Mouse (Mus musculus) heart, adult 18-20 months (tissue): ENCODE measurements around the gene S1pr3. TPM values are rescaled to one million over a fixed set of nuclear protein-coding genes. Genes with fewer than 3 reads are reported as not detected.

ENCODE experiments used
- DNase-seq, 2 experiments: peaks; one replicate each; pipeline ENCODE4 v3.0.0; 2021 to 2022; ENCODE audit warnings: mixed read lengths in 1 of 2
- total RNA-seq, 2 experiments: library from RNA; stranded (reverse); gene quantifications; 2 replicates each; pipeline ENCODE4 v1.2.3; 2021

S1pr3 gene
- total RNA-seq, 2 experiments from 2014 or later: 11.5 to 12.7 TPM

DNA sequence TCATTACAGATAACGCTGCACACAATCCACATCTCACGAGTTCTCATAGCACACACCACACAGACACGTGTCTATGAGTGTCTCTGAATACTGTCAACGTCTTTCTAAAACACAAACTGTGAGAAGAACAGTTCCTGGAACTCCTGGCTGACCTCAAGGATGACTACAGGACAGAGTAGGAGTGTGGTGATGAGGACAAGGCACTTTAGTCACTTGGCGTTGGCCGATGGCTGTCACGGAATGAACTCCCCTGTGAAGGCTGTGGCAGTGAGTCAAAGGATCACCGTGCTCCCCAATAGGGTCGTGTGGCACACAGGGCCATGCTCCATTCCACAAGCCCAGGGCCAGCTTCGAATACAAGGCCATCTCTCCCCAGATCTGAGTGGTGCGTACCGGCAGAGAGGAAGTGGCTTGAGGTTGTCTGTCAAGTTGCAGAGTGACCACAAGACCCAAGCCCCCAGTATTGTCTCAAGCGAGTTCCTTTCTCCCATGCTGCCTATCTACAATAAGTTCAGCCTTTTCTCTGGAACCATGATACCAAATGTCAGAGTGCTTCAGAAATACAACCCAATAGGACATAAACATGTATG is 2.6 kb upstream of the S1pr3 start:
- DNase-seq: no peak

DNA sequence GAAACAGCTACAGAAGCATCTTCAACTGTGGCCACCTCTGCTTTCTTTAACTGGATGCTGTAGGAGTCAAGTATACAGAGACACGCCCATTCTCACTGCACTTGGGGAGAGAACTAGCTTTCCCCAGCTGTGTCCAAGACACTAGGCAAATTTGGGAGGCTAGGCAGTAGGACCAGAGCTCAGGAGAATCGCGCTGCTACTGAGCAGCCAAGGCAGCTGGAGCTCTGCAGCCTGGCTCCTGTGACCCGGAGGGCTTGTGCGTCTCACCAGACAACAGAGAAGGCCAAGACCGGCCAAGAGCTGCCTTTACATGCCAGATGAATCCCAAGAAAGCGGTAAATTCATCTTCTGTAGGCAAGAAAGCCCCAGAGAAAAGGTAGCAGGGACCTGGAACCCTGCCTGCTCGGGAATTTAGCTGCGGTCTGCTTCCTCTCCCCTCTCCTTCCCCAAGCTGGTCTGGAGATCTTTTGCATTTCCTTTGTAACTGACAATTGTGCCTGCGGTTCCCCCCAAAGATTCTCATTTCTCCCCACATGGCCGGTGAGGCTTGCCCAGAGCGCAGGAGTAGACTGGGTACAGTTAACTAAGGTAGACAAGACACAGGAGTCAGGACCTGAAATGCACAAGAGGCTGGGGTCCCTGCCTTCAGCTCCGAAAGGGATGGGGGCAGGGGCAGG is 760 bp upstream of the S1pr3 start:
- DNase-seq: peak in 1 of 2 experiments; percentile 52

DNA sequence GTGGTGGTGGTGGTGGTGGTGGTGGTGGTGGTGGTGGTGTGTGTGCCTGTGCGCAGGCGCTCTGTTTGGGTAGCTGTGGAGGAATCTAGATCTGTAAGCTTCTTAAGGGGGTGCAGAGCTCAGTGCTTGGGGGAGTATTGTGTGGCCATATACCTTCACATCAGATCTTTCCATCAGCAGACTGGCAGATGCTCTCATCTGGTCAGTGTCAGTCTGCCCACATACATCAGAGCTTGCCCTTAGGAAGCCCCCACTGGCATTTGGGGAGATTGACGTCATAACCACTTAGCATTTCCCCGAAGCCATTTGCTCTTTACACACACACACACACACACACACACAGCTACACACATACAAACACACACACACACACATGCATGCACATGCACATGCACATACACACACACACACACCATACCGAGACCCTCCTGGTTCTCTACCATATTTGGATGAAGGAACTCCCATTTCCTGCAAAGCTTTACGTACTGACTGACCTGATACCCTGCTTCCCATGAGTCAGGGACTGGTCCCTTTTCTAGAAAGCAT is 1.6 kb downstream of the S1pr3 start:
- DNase-seq: no peak

DNA sequence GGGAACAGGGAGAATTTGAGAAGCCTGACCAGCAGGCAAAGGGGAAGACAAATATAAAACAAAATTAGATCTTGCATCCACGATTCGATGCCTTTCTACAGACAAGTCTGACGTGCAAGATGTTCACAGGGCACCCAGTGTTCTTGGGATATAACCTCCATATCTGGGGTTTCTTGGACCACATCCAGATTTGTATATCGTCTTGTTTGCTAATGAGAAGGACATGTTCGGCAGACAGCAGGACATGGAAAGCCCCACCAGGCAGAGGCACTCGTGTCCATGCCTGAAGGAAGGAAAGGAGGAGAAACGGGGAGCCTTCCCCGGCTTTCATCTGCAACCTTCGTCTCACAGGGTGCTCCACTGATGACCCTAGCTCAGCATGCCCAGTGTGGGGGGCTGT is 2.8 kb downstream of the S1pr3 start:
- DNase-seq: no peak

DNA sequence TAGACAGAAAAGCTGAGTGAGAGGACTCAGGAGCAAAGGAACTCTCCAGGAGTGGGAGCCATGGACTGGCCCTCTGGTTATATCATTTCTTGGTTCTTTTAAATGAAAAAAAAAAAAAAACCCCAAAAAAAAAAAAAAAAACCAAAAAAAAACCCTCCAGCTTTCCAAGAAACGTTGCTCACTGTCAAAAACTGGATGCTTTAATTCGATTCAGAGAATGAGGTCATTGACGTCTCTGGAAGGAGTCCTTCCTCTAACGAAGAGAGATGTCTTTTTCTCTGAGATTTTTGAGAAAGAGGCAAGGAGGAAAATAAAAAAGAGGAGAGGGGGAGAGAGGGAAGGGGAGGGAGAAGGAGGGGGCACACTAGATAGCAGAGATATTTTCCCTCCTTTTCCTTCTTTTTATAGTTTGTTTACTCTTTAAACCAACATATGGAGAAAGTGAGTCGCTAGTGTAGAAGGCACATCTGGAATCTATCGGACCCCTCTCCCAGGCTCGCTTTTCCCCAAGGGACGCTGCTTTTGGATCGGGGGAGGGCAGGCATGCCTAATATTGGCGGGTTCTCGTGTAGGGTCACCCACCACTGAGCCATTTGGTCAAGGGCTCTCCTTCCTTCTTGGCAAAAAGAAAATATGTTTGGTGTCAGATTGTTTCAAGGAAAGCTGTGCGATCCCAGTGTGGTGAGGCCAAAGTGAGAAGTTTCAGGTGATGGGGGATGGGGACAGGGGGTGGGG is 3.4 kb downstream of the S1pr3 start:
- DNase-seq: no peak

DNA sequence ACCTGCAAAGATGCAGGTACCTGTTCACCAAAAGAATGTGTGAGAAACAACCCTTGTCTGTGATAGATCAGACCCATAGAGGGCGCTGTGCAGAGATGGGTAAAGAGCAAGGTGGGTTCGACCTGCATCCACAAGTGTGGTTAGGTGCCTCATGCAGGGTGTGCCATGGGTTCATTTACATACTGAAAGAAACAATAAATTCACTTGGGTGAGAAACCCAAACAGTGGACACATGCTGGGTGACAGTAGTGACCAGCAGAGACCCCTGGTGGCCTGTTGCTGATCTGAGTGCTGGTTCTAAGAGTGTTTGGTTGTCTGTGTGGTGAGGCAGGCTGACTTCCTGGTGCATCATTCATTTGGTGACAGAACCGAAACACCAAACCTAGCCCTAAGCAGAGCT is 5.0 kb downstream of the S1pr3 start:
- DNase-seq: peak in 1 of 2 experiments; percentile 56

DNA sequence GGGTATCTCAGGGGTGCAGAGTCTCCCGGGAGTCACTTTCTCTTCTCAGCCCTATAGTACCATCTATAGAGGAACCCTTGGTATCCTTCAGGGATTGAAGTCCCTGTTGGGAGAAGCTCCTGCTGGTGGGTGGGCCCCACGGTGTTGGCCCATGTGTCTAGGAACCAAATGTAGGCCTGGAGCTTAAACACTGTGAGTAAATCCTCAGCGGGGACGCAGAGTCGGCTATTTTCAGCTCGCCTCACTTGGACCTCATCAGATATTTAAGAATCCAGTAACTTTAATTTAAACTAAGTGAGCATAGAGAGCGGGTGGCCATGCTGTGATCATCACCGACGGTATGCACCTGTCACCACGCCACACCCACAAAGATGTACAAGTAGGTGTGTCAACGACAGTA is 8.3 kb downstream of the S1pr3 start:
- no peak for DNase-seq

DNA sequence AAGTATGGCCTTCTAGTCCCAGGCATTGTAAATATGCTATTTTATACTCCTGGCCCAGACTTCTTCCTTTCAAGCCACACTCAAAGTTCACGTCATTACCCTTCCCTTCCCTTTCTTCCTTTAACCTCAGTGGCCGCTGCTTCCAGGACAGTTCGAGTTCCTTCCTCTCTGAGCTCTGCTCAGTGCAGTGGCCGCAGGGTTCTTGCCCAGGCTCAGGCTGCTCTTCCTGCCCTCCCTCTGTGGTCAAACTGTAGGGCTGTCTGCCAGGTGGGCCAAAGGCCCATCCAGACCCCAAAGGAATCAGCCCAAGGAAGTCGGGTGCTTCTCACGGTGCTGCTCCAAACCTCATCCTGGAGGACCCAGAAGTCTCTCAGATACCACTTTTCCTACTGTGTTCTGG is 9.4 kb downstream of the S1pr3 start:
- peak in 1 of 2 experiments; percentile 66 for DNase-seq

DNA sequence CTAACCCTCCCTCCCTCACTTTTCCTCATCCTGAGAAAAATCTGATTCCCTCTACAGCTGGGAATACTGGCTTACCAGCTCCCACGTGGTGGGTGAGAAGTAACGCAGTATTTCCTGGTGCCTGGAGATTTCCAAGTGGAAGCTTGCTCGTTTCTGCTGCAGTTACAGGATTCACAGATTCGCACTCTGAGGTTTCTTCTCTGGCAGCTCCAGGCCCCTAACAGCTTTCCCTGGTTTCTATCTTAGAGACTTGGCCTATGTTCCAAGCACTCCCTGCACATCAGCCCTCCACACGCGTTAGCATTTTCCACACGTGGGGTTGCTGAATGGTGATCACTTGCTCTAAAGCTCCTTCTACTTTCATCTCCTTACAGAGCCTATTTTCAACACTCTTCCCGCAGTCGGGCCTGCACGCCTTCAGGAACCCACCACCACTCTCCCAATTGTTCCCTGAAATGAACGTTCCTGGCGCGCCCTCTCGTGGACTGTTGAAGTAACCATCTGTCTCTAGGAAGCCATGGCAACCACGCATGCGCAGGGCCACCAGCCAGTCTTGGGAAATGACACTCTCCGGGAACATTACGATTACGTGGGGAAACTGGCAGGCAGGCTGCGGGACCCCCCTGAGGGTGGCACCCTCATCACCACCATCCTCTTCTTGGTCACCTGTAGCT is 10.0 kb downstream of the S1pr3 start:
- DNase-seq: peak; percentile 92 to 99

DNA sequence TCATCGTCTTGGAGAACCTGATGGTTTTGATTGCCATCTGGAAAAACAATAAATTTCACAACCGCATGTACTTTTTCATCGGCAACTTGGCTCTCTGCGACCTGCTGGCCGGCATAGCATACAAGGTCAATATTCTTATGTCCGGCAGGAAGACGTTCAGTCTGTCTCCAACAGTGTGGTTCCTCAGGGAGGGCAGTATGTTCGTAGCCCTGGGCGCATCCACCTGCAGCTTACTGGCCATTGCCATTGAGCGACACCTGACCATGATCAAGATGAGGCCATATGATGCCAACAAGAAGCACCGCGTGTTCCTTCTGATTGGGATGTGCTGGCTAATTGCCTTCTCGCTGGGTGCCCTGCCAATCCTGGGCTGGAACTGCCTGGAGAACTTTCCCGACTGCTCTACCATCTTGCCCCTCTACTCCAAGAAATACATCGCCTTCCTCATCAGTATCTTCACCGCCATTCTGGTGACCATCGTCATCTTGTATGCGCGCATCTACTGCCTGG is 10.6 kb downstream of the S1pr3 start:
- DNase-seq: no peak

DNA sequence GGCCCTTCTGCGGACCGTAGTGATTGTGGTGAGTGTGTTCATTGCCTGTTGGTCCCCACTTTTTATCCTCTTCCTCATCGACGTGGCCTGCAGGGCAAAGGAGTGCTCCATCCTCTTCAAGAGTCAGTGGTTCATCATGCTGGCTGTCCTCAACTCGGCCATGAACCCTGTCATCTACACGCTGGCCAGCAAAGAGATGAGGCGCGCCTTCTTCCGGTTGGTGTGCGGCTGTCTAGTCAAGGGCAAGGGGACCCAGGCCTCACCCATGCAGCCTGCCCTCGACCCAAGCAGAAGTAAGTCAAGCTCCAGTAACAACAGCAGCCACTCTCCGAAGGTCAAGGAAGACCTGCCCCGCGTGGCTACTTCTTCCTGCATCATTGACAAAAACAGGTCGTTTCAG is 11.1 kb downstream of the S1pr3 start:
- no peak for DNase-seq

DNA sequence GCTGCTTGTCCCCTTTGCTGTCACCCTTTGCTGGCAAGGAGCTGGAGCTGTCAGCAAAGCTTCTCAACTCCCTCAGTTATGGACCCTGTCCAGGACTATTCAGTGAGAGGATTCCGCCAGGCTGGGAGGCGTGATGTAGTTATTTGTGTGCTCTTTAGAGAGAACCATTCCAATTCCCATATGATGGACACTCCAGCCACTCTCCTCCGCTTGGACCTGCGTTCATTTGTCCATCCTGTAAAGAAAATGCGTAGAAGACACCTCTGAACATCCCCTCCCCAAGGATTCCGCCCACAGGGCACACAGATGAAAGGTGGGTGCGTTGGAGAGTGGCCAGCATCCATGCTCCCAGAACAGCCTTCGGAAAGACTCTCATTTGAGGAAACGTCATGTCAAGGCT is 12.4 kb downstream of the S1pr3 start:
- DNase-seq: no peak

DNA sequence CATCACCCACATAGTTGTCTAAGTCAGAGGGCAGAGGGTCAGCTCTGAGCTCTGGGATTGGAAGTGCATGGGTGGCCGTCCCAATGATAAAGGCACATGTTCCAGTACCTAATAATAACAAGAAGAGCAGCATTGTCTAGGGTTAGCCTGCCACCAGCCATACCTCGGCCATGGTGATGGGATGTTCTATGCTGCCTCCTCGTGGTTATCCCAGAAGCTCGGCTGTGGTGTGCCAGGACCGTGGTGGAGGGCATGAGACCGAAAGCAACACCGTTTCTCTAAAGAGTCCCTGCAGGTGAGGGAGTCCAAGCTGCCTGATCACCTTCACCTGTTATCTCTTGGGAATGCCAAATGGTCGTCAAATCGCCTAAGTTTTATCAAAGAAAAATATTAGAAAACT is 15.2 kb downstream of the S1pr3 start:
- DNase-seq: no peak

DNA sequence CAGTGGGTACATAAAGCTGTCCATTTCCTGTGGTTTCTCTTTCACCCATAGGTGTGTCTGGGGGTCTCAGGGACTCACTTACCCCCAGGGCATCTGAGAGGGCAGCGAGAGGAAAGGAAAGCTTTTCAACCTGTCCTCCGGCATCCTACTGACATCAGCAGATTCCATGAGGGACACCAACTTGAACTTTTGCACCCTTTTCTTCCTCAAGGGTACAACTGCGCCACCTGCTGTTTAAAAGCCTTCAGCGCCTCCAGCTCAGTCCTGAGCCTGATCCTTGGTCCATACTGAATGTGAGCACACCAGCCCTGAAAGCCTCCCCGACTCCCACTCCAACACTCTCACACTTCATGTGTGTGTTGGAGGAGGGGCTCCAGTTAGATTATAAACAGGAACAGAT is 16.2 kb downstream of the S1pr3 start:
- peak; percentile 52 to 80 for DNase-seq

DNA sequence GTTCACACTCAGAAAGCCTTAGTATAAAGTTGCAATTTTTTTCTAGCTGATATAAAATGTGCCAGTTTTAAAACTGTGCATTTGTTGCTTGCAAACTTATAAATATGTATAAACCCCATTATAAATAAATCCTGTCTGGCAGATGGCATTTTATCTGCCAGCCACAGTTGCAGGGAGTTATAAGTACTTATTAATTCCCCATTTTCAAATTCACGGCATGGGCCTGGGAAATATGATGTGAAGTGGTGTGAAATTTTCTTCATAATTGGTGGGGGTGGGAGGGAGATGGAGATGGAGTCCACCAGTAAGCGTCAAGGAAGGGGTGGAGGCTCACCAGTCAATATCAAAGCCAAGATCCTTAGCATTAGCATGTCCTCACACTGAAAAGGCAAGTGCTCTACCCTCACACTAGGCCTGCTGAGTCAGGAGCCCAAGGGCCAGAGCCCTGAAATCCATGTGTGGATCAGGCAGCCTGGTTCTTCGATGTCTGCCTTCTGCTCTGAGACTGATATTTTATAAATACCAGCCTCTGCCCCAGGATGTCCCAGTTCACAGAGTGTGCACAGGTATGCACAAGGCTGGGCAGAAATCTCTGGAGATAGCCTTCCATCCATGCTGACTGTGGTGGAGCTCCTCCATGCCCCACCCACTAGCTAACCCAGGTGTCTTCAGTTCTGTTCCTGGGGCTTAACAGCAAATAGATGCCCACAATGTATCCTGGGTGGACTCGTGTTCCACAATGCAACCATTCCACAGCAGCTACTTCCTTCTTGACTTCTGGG is 17.4 kb downstream of the S1pr3 start:
- no peak for DNase-seq

DNA sequence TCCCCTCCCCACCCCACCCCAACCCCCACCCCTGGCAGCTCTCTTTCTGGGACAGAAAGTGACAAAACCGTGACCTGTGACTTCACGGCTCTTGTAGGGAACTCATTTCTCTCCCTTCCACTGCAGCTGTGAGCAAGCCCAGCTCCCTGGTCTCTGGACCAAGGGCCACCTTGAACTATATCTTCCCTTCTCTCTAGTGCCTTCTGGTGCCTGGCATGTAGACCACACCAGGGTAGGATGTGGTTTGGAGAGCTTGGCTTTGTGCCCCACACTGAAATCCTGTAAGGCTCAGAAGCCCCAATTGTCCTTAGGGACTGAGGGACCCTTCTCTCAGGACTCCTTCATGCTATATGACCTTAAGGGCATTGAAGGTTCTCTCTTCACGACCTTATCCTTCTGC is 24.9 kb downstream of the S1pr3 start:
- DNase-seq: no peak

DNA sequence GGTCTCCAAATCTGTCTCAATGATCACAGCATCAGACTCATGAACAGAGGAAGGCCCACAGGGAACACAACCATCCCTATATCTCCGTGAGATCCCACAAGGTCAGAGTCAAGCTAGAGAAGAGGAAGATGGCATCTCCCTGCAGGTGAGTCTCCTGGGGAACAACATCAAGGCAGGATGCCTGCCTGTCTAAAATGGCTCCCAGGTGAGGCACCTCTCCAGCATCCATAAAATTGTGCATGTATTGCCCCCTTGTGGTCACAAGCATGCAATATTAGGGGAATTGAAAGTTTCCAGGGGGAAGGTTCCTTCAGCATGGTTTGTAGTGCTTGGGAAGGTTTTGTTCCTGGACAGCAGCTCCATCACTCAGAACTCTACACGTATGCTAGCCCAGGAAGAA is 26.0 kb downstream of the S1pr3 start:
- DNase-seq: no peak

DNA sequence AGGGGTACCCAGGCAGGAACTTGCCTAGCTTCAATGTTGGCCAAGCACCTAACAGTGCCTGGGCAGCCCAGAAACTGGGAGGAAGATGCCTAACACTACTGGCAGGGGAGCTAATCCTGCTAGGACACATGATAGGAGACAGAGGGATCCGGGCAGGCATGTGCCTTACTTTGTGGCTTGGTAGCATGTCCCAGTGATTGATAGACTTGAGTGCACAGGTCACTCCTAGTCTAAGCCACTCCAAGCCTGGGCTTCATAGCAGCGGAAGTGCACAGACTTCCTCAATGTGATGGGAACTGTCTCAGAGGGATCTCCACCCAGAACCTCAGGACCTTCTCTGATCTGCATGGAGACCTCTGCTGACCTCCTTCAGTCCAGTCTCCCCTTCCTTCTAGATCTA is 26.7 kb downstream of the S1pr3 start:
- DNase-seq: no peak

DNA sequence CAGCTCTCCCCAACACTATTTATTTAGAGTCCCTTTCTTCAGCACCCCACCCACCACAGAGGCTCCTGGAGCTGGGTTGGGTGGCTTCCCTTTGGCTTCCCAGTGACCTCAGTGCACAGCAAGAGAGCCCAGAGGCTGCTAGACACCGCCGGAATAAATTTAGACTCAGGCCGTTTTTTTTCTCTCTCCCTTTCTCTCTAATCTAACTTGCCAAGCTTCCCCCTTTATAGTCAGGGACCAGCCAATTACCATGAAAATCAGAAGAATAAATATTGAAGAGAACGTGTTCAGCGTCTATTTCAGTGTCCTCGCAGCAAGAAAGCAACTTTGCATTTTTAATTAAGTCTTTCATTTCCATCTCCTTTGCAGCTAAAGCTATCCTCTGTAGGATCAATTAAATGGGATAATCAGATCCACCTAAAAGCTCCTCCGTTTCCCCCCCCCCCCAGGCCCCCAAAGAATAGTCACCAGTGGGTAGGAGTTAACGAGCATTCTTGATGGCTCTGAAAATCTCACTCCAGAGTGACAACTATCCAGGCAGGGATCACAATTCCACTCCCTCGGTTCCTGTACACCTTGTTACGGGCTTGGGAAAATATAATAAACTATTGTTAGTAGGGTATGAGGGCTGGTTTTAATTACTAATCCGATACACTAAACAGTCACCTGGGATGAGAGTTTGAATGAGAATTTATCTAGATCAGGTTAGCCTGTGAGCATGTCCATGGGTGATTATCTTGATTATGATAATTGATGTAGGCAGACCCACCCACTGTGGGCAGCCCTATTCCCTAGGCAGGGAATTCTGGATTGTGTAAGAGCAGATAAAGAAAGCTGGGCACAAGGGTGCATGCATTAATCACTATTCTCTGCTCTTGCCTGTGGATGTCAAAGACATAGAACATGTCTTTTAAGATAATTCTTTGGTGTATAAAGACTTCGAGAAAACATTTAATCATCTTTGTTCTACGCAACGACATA is 29.0 kb downstream of the S1pr3 start:
- no peak for DNase-seq

DNA sequence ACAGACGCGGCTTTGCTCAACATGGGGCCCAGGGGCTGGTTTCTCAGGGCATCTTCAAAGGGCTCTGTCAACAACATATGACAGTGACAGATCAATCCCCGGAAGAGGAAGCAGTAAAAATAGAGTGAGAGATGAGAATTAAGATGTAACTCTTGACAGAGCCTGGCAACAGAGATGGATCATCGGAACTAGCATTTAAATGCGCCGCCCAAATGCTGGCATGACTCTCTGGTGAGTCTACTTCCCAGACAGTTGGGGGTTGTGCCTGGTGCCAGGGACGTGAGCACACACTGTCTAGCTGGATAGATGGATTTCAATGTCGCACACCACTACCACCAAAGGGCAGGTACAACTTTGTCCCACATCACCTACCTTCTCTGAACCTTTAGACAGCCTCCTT is 34.5 kb downstream of the S1pr3 start:
- no peak for DNase-seq

DNA sequence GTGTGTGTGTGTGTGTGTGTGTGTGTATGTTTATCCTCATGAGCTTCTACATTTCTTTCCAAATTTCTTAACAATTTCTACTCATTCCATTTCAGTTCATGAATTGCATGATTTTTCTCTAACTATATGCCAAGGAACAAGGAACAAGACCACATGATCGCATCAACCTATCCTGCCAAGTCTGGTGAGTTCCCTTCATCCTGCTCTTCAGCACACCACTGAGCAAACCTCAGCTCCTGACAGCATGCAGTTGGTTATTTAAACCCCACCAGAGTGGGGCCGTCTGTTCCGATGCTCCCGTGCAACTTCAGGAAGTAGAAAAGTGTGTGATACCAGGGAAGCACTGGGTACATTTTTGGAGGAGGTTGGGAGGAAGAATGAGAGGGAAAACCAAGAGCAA is 38.1 kb downstream of the S1pr3 start:
- DNase-seq: no peak
